Mouse (Mus musculus) heart, embryonic 16.5 days (tissue): ENCODE measurements around the gene Lmo1. TPM values are rescaled to one million over a fixed set of nuclear protein-coding genes. Genes with fewer than 3 reads are reported as not detected.
"Not testable (repeated sequence)": the region's sequence is repeated elsewhere in the genome, so short reads cannot be mapped to it uniquely, and the experiment has no call there.

ENCODE experiments used
- ATAC-seq: fragments of 200-750 bp; cut with Nextera tagmentation; replicated peaks from 2 replicates; pipeline ENCODE4 v1.8.0; 2017; ENCODE audit warnings: moderate number of reproducible peaks; ENCODE audit not compliant: insufficient read depth, low FRiP score; ENCODE audit errors: extremely low read depth
- H3K27ac ChIP-seq: fragments of 300-500 bp; sonication (generic); 2 replicates; pipeline ENCODE4 v1.5.1; 2014; ENCODE audit warnings: mild to moderate bottlenecking, low read length, control low read depth, moderate library complexity
- H3K27me3 ChIP-seq: fragments of 300-500 bp; sonication (generic); 2 replicates; pipeline ENCODE4 v1.6.1; 2014; ENCODE audit warnings: low read length, mixed read lengths; ENCODE audit not compliant: control insufficient read depth, insufficient read depth
- H3K36me3 ChIP-seq: fragments of 300-500 bp; sonication (generic); 2 replicates; pipeline ENCODE4 v1.6.1; 2014; ENCODE audit not compliant: control insufficient read depth, insufficient read depth
- H3K4me1 ChIP-seq: fragments of 300-500 bp; sonication (generic); 2 replicates; pipeline ENCODE4 v1.6.1; 2014; ENCODE audit warnings: low read length, mixed read lengths; ENCODE audit not compliant: control insufficient read depth, insufficient read depth
- H3K4me2 ChIP-seq: fragments of 300-500 bp; sonication (generic); 2 replicates; pipeline ENCODE4 v1.6.1; 2014; ENCODE audit warnings: low read depth, mild to moderate bottlenecking, control low read depth, low read length
- H3K4me3 ChIP-seq: fragments of 300-500 bp; sonication (generic); 2 replicates; pipeline ENCODE4 v1.5.1; 2014; ENCODE audit warnings: mild to moderate bottlenecking, control low read depth, low read length
- H3K9ac ChIP-seq: fragments of 300-500 bp; sonication (generic); 2 replicates; pipeline ENCODE4 v1.6.1; 2014; ENCODE audit warnings: low read length, control low read depth
- H3K9me3 ChIP-seq: fragments of 300-500 bp; sonication (generic); replicated peaks from 2 replicates; pipeline ENCODE4 v1.6.1; 2016; ENCODE audit warnings: low read length; ENCODE audit not compliant: control insufficient read depth
- WGBS: fragments of 180-500 bp; shearing (Covaris S2); extraction: QIAGEN DNeasy Blood & Tissue Kit; methylation state at CpG from one replicate; pipeline ENCODE4 v1.1.7; 2014; 5-methylcytosine and 5-hydroxymethylcytosine counted together
- polyA plus RNA-seq: library from polyadenylated mRNA; unstranded; fragments of >200 nt; fragmentation: Nextera tagmentation; extraction: Ambion mirVana; gene quantifications from 2 replicates; pipeline ENCODE4 v1.2.1, GENCODE M21; 2015

Lmo1 gene
- polyA plus RNA-seq, 1 experiment from 2014 or later = 2.1 TPM

DNA sequence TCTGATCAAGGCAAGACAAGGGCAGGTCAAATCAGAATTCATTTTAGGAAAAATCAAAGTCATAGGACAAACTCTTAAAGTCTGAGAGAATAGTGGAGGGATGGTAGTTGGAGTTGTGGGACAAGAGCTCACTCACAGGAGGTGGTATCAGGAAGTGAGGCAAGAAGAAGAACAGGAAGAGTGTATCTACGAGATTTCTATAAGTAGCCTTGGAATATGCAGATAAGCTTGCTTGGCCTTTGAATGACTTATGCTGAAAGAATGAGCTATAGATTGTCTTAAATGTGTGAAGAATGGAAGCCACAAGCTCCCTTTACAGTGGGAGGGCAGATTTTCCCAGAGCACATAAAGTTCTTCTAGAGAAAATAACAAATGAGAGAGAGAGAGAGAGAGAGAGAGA, 70.1 kb downstream of the Lmo1 start:
- no peaks in the 10 kb centered on the region for H3K36me3 ChIP-seq
- H3K4me1 ChIP-seq = no peaks in the 10 kb centered on the region
- 45% methylated on average over 1 of the region's 1 CpGs for WGBS

DNA sequence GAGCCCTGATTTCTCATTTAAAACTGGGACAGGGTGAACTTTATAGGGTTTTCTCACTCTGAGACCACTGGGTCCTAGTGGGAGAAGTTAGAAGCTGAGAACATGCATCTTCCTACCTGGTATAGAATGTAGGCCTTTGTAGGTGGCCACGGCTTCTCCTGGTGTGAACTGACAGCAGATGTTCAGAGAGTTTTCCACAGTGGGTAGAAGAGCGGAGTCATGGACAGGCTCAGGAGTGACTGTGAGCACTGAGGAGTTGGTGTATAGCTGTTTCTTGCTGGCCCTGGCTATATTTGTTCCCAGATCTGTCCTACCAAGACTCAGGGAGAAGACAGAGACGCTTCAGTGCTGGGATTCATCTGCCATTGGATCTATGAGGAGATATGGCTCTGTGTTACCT, 73.8 kb downstream of the Lmo1 start:
- WGBS = 76% methylated on average over 3 of the region's 3 CpGs
- Histone ChIP-seq H3K9me3 (no peaks in the 10 kb centered on the region), H3K4me3 (no peak overlapping the region), H3K27ac (no peak overlapping the region), H3K4me1 (no peaks in the 10 kb centered on the region), H3K9ac (no peak overlapping the region), H3K4me2 (no peak overlapping the region), H3K36me3 (no peaks in the 10 kb centered on the region), H3K27me3 (no peaks in the 10 kb centered on the region)
- ATAC-seq = no peak

More for the DNA sequence above, 70.1 kb downstream of the Lmo1 start:
- ATAC-seq = no peak
- Histone ChIP-seq H3K9ac (no peak overlapping the region), H3K4me2 (no peak overlapping the region), H3K4me3 (no peak overlapping the region), H3K27ac (no peak overlapping the region), H3K9me3 (no peaks in the 10 kb centered on the region), H3K27me3 (no peaks in the 10 kb centered on the region)

GRCm38 (mm10) chr7:109098145-109099018, 76.6 kb downstream of the Lmo1 start:
- H3K4me3 ChIP-seq = no peak overlapping the region
- H3K9ac ChIP-seq = no peak overlapping the region
- no peaks in the 10 kb centered on the region for H3K9me3 ChIP-seq
- no peak overlapping the region for H3K4me2 ChIP-seq
- no peak for ATAC-seq
- H3K4me1 ChIP-seq = no peaks in the 10 kb centered on the region
- H3K27me3 ChIP-seq = no peaks in the 10 kb centered on the region
- 33% methylated on average over 6 of the region's 6 CpGs for WGBS
- H3K36me3 ChIP-seq = no peaks in the 10 kb centered on the region
- no peak overlapping the region for H3K27ac ChIP-seq

- Histone ChIP-seq H3K4me1 (no peaks in the 10 kb centered on the region), H3K27me3 (no peaks in the 10 kb centered on the region), H3K4me3 (no peak overlapping the region), H3K9me3 (no peaks in the 10 kb centered on the region), H3K9ac (no peak overlapping the region), H3K4me2 (no peak overlapping the region), H3K27ac (no peak overlapping the region), H3K36me3 (no peaks in the 10 kb centered on the region)
- 51% methylated on average over 7 of the region's 7 CpGs for WGBS
- no peak for ATAC-seq
Observed at GRCm38 (mm10) chr7:109097203-109097602, 77.8 kb downstream of the Lmo1 start.

DNA sequence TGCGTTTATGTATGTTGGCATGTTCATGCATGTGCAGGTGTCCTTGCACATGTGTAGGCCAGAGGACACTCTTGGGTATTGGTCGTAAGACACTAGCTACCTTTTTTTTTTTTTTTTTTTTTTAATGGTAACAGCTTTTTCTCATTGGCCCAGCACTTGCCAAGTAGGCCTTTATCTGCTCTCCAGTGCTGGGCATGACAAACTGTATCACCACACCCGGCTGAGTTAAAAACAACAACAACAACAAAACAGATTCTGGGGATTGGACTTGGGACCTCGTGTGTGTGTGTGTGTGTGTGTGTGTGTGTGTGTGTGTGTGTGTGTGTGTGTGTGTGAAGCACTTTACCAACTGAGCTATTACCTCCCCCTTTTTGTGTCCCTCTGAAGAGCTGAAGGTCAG, 78.4 kb downstream of the Lmo1 start:
- no peak for ATAC-seq
- Histone ChIP-seq H3K27ac (no peak overlapping the region), H3K9me3 (no peaks in the 10 kb centered on the region), H3K36me3 (no peaks in the 10 kb centered on the region), H3K4me3 (no peak overlapping the region), H3K9ac (no peak overlapping the region), H3K4me1 (no peaks in the 10 kb centered on the region), H3K27me3 (no peaks in the 10 kb centered on the region), H3K4me2 (no peak overlapping the region)
- WGBS = 65% methylated on average over 4 of the region's 4 CpGs

DNA sequence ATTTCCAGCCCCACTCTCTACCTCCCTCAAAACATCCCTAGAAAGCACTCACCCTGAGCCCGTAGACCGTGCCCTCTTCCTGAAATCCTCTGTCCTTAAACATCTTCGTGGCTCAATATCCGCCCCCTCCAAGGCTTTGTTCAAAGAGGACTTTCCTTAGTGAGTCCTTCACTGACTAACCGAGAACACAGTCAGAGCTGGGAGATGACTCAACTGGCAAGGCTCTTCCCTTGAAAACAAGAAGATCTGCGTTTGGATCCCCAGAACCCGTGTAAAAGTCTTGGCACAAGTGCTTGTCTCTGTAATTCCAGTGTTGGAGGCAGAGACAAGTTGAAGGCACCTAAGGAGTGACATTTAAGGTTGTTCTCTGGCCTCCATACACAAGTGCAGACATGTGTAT, 80.7 kb downstream of the Lmo1 start:
- no CpG with 5 or more reads among the region's 7 CpGs for WGBS
- no peak for ATAC-seq

DNA sequence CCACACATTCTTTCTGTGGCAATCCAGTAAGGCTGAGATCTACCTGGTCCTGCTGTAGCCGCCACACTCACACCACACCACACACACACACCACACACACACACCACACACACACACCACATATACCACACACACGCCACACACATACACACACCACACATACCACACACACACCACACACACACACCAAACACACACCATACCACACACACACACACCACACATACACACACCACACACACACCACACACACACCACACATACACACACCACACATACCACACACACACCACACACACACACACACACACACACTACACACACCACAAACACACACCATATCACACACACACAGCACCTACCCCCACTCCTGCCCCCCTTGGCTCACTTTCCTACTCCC, 83.7 kb downstream of the Lmo1 start:
- not testable (repeated sequence) for H3K36me3 ChIP-seq, H3K9ac ChIP-seq, H3K4me3 ChIP-seq, H3K4me1 ChIP-seq, H3K27me3 ChIP-seq, H3K27ac ChIP-seq, H3K9me3 ChIP-seq, H3K4me2 ChIP-seq, ATAC-seq
- WGBS = no CpG with 5 or more reads among the region's 2 CpGs

More for the DNA sequence above, 80.7 kb downstream of the Lmo1 start:
- H3K27ac ChIP-seq = no peak overlapping the region
- H3K9me3 ChIP-seq = no peaks in the 10 kb centered on the region
- H3K27me3 ChIP-seq = no peaks in the 10 kb centered on the region
- H3K4me3 ChIP-seq = no peak overlapping the region
- no peaks in the 10 kb centered on the region for H3K4me1 ChIP-seq
- no peak overlapping the region for H3K4me2 ChIP-seq
- no peak overlapping the region for H3K9ac ChIP-seq
- H3K36me3 ChIP-seq = no peaks in the 10 kb centered on the region

Other genes with a start within 250 kb of the Lmo1 start
- gene Nlrp10, start 245.0 kb downstream of the Lmo1 start, polyA plus RNA-seq = 20.7 and 23.3 TPM in 2 replicates
- 49.2 and 49.4 TPM in 2 replicates for gene Eif3f, start 240.8 kb downstream of the Lmo1 start, polyA plus RNA-seq
- 0.76 and 0.89 TPM in 2 replicates for gene Tub, start 224.9 kb downstream of the Lmo1 start, polyA plus RNA-seq
- 0.45 and 0.68 TPM in 2 replicates for gene Ric3, start 91.9 kb downstream of the Lmo1 start, polyA plus RNA-seq